Mouse (Mus musculus) midbrain, embryonic 12.5 days (tissue): ENCODE data around the gene Pop5. TPM values are rescaled to one million over a fixed set of nuclear protein-coding genes. Genes with fewer than 3 reads are reported as not detected.

Source experiments
- ATAC-seq: fragments of 200-750 bp; cut with Nextera tagmentation; 2 replicates; pipeline ENCODE4 v1.8.0; 2017; ENCODE audit warnings: low read depth, moderate TSS enrichment, moderate library complexity; ENCODE audit not compliant: low FRiP score
- H3K27ac ChIP-seq: fragments of 300-500 bp; sonication (generic); replicated peaks from 2 replicates; pipeline ENCODE4 v1.5.1; 2016; ENCODE audit warnings: mild to moderate bottlenecking
- H3K27me3 ChIP-seq: fragments of 300-500 bp; sonication (generic); 2 replicates; pipeline ENCODE4 v1.6.1; 2016; ENCODE audit warnings: mild to moderate bottlenecking
- H3K36me3 ChIP-seq: fragments of 300-500 bp; sonication (generic); 2 replicates; pipeline ENCODE4 v1.6.1; 2016
- H3K4me1 ChIP-seq: fragments of 300-500 bp; sonication (generic); 2 replicates; pipeline ENCODE4 v1.6.1; 2016
- H3K4me2 ChIP-seq: fragments of 300-500 bp; sonication (generic); replicated peaks from 2 replicates; pipeline ENCODE4 v1.6.1; 2016; ENCODE audit warnings: mild to moderate bottlenecking, moderate library complexity
- H3K4me3 ChIP-seq: fragments of 300-500 bp; sonication (generic); 2 replicates; pipeline ENCODE4 v1.5.1; 2016; ENCODE audit warnings: mild to moderate bottlenecking
- H3K9ac ChIP-seq: fragments of 300-500 bp; sonication (generic); replicated peaks from 2 replicates; pipeline ENCODE4 v1.6.1; 2016; ENCODE audit warnings: mild to moderate bottlenecking, moderate library complexity
- H3K9me3 ChIP-seq: fragments of 300-500 bp; sonication (generic); 2 replicates; pipeline ENCODE4 v1.6.1; 2016; ENCODE audit warnings: mild to moderate bottlenecking
- WGBS: fragments of 180-500 bp; shearing (Covaris S2); methylation state at CpG from one replicate; pipeline ENCODE4 v1.1.7; 2016; 5-methylcytosine and 5-hydroxymethylcytosine counted together
- polyA plus RNA-seq: library from polyadenylated mRNA; unstranded; fragments of >200 nt; fragmentation: Nextera tagmentation; extraction: Ambion mirVana; gene quantifications from 2 replicates; pipeline ENCODE4 v1.2.1, GENCODE M21; 2016

Gene Pop5
- 76.7 and 79.0 TPM in 2 replicates for polyA plus RNA-seq

- Histone ChIP-seq H3K27me3 (peaks cover 61% of the 10 kb centered on the region), H3K4me2 (peak within 1 kb of the TSS; percentile 78), H3K27ac (no peak within 1 kb of the TSS; the same call in 1 of the 2 replicates), H3K4me3 (peak within 1 kb of the TSS; percentile 48), H3K4me1 (peaks cover 29% of the 10 kb centered on the region), H3K9ac (peak within 1 kb of the TSS; percentile 56), H3K36me3 (peaks cover 13% of the 10 kb centered on the region), H3K9me3 (no peaks in the 10 kb centered on the region)
- ATAC-seq: peak; percentile 66
- WGBS: 2% methylated on average over 21 of the region's 21 CpGs
Measured at GRCm38 (mm10) chr5:115235786-115236263, at the start of gene Pop5. Gene Pop5 (plus strand): TSS chr5:115235836.

DNA sequence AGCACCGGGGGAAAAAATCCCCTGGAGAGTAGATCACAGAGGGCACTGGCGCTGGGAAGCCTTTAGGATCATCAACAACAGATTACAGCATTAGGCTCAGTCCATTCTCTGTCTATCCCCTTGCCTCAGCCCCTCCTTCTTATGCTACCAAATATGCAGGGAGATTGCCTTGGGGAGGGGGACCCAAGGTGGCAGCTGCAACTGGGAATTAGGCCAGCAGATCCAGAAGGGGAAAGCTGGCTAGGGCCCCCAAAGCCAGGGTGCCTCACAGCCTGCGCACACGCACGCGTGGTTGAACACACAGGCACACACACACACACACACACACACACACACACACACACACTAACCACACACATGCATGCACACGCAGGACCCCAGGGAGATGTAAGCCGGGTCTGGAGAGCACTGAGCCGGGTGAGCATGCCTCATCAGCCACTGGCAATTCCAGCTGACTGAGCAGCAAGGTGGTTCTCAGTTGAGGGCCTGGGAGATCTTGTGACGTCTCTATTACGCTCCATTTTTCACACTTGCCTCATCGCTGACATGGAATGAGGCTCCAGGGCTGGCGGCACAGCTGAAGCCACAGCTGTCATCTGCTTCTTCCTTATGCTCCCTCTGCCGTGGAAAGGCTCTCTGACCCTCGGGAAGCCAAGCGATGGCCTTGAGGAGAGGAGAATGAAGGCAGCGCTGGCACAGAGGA, 49.1 kb upstream of the Pop5 start:
- H3K4me1 ChIP-seq: peaks cover 25% of the 10 kb centered on the region
- H3K9me3 ChIP-seq: no peaks in the 10 kb centered on the region
- ATAC-seq: peak; percentile 38; the same call in 1 of the 2 replicates
- H3K27me3 ChIP-seq: peaks cover 65% of the 10 kb centered on the region
- no peaks in the 10 kb centered on the region for H3K36me3 ChIP-seq
- no peak overlapping the region for H3K27ac ChIP-seq
- WGBS: 42% methylated on average over 17 of the region's 17 CpGs
- H3K9ac ChIP-seq: no peak overlapping the region
- H3K4me3 ChIP-seq: 0 out of 2 replicates have a peak overlapping the region, but pooled peaks have one; percentile 1
- H3K4me2 ChIP-seq: peak overlapping the region; percentile 19; the same call in 1 of the 2 replicates

DNA sequence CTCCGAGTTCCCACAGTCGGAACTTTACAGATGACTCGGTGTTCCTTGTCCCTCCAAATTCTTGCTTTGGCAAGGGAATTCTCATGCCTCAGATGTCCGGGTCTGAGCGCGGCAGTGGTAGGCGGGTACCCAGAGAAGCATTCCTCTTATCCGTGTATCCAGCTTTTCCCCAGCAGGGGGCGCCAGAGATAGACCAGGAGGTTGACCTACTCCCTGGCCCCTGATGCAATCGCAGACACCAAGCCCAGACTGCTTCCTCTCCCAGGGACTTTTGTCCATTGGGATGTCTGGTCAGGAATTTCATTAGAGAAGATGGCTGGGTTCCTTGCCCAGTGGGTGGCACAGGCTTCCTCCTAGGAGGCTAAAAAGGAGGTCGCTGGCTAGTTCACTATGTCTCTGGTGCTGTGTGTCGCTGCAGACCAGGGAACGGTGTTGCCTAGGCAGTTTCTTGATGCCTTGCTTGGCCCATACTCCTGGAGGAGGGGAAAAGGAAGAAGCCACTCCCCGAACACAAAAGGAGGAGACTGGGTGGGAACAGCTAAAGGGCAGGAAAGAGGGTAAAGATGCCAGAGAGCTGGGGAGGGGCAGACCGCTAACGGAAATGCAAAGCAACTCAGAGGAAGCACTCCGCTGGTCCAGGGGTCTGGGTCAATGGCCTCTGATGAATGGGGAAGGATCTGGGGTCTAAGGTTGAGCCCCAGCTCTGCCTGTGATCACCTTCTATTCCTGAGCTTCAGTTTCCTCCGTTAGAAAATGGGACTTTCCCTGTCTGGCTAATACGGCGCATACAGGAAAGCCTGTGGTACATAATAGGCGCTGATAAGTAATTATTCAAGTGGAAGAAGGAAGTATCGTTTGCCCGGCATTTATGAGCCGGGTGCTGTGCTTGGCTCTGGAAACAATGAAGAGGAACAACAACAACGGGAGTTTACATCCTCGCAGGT, 48.2 kb upstream of the Pop5 start:
- peak overlapping the region; percentile 19 for H3K4me2 ChIP-seq
- peak; percentile 59 for ATAC-seq
- 21% methylated on average over 26 of the region's 26 CpGs for WGBS
- H3K4me1 ChIP-seq: peaks cover 31% of the 10 kb centered on the region
- peak overlapping the region; percentile 1; the same call in 1 of the 2 replicates for H3K4me3 ChIP-seq
- no peak overlapping the region; the same call in 1 of the 2 replicates for H3K27ac ChIP-seq
- H3K36me3 ChIP-seq: no peaks in the 10 kb centered on the region
- H3K9me3 ChIP-seq: no peaks in the 10 kb centered on the region
- peaks cover 69% of the 10 kb centered on the region for H3K27me3 ChIP-seq
- no peak overlapping the region for H3K9ac ChIP-seq

- WGBS: 52% methylated on average over 5 of the region's 5 CpGs
Measured at GRCm38 (mm10) chr5:115188824-115189223, 46.8 kb upstream of the Pop5 start.

GRCm38 (mm10) chr5:115190081-115190480, 45.6 kb upstream of the Pop5 start:
- WGBS: 86% methylated on average over 12 of the region's 12 CpGs
- H3K9me3 ChIP-seq: no peaks in the 10 kb centered on the region
- H3K4me3 ChIP-seq: no peak overlapping the region
- H3K27me3 ChIP-seq: peaks cover 96% of the 10 kb centered on the region
- H3K9ac ChIP-seq: no peak overlapping the region
- H3K4me1 ChIP-seq: peaks cover 44% of the 10 kb centered on the region
- no peak overlapping the region for H3K27ac ChIP-seq
- H3K4me2 ChIP-seq: no peak overlapping the region
- H3K36me3 ChIP-seq: no peaks in the 10 kb centered on the region
- no peak for ATAC-seq

More at GRCm38 (mm10) chr5:115188824-115189223, 46.8 kb upstream of the Pop5 start:
- Histone ChIP-seq H3K4me1 (peaks cover 43% of the 10 kb centered on the region), H3K27me3 (peaks cover 83% of the 10 kb centered on the region), H3K4me2 (no peak overlapping the region), H3K4me3 (no peak overlapping the region), H3K9ac (no peak overlapping the region), H3K36me3 (no peaks in the 10 kb centered on the region), H3K9me3 (no peaks in the 10 kb centered on the region), H3K27ac (no peak overlapping the region)
- ATAC-seq: no peak

DNA sequence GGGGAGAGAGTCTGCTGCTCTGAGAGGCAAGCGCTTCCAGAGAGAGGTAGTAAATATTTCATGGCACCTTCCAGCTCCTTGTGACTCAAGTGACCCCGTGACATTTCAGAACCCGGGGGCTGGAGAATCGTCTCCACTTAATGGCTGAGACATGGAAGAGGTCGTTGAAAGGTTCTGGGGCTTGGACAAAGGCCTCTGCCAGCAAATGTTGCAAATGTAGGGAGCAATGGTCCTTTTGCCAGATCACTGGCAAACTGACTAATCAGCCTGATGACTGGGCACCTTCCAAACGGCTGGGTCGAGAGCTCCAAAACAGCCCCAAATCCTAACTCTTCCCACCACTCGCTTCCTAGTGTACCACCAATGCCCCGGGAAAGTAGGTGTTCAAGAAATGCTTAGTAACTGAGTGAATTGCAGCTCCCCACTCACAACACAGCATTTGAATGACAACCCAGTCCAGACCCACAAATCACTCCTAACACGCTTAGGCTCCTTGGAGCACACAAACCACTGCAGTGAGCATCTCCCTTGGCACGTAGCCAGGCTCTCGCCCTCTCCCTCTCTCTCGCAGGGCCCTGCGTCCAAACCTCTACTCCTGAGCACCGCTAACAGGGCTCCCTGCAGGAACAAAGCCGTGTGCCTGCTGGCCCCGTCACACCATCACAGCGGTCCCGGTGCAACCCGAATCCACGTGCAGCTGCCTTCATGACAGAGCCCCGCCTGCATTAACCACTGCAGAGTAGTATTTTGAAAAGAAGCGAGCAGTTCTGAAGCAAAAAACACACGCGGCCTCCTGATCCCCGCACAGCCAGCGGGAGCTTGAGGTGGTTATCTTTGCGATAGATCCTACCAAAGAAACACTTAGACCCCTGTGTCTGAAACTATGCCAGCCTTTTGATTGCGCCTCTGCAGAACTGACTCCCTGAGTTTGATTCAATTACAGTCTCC, 43.5 kb upstream of the Pop5 start:
- Histone ChIP-seq H3K4me2 (peak overlapping the region; percentile 100), H3K27me3 (peaks cover 97% of the 10 kb centered on the region), H3K4me3 (peak overlapping the region; percentile 71), H3K9ac (no peak overlapping the region), H3K27ac (no peak overlapping the region), H3K9me3 (no peaks in the 10 kb centered on the region), H3K4me1 (peaks cover 36% of the 10 kb centered on the region), H3K36me3 (no peaks in the 10 kb centered on the region)
- no peak for ATAC-seq
- WGBS: 8% methylated on average over 29 of the region's 29 CpGs

DNA sequence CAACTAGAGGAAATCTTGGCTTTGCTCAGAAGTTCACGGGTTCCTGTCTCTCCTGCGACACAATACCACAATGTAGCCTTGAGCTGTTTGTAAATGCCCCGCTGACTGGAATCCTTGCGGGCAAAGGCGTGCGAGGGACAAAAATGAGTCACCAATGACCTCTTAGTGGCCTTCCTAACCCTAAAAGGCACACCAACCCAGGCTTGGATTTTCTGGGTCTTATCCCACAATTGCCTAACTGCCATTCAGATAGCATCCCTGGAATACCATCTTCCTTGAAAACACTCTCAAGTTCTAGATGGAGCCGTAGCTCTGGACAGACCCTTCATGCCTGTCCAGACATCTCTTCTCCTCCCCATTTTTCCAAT, 42.8 kb upstream of the Pop5 start:
- WGBS: 13% methylated on average over 7 of the region's 7 CpGs
- Histone ChIP-seq H3K4me2 (peak overlapping the region; percentile 100), H3K4me3 (peak overlapping the region; percentile 71), H3K27ac (no peak overlapping the region), H3K9ac (peak overlapping the region; percentile 73; the same call in 1 of the 2 replicates), H3K27me3 (peaks cover 94% of the 10 kb centered on the region), H3K4me1 (peaks cover 31% of the 10 kb centered on the region), H3K9me3 (no peaks in the 10 kb centered on the region), H3K36me3 (no peaks in the 10 kb centered on the region)
- no peak for ATAC-seq

- Histone ChIP-seq H3K9me3 (no peaks in the 10 kb centered on the region), H3K9ac (peak overlapping the region; percentile 73), H3K36me3 (no peaks in the 10 kb centered on the region), H3K27me3 (peaks cover 93% of the 10 kb centered on the region), H3K4me1 (peaks cover 30% of the 10 kb centered on the region), H3K27ac (no peak overlapping the region), H3K4me2 (peak overlapping the region; percentile 100), H3K4me3 (peak overlapping the region; percentile 71)
- under 1% methylated on average over 34 of the region's 34 CpGs for WGBS
- ATAC-seq: no peak
Measured at GRCm38 (mm10) chr5:115193226-115193625, 42.4 kb upstream of the Pop5 start.

GRCm38 (mm10) chr5:115193669-115194625, 41.7 kb upstream of the Pop5 start, which contains the start of gene Cabp1:
Gene Cabp1 (minus strand): TSS chr5:115194381.
- Histone ChIP-seq H3K4me3 (peak within 1 kb of the TSS; percentile 71), H3K9ac (peak within 1 kb of the TSS; percentile 73), H3K4me1 (peaks cover 30% of the 10 kb centered on the region), H3K27ac (0 out of 2 replicates have a peak within 1 kb of the TSS, but pooled peaks have one; percentile 35), H3K27me3 (peaks cover 91% of the 10 kb centered on the region), H3K4me2 (peak within 1 kb of the TSS; percentile 100), H3K36me3 (no peaks in the 10 kb centered on the region), H3K9me3 (no peaks in the 10 kb centered on the region)
- ATAC-seq: peak; percentile 47
- WGBS: 1% methylated on average over 98 of the region's 116 CpGs

DNA sequence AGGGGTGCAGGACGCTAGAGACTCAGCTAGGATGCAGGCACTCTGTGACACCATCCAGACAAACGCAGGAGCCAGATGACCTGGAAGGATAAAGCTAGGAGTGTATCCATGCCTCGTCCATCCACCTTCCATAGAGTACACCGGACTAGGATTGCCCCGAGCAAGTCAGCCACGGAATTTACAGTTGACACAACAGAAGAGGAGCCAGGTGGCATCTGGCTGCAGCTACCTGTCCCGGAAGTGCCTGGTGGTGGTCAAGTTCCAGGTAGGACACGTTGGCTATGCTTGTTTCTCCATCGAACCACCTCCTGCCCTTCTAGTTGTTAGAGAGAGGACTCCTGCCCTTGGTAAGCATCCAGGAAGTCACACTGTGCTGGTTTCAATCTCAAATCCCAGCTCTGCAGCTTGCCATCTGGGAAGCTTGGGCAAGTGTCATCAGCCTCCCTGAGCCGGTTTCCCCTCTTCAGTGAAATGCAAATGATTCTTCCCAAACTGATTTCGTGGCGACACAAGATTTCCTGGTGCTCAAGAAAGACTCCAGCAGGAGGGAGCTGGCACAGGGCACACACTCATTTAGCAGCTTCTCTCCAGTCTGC, 40.9 kb upstream of the Pop5 start:
- H3K36me3 ChIP-seq: no peaks in the 10 kb centered on the region
- peak; percentile 49; the same call in 1 of the 2 replicates for ATAC-seq
- H3K27ac ChIP-seq: no peak overlapping the region
- peak overlapping the region; percentile 100 for H3K4me2 ChIP-seq
- H3K9me3 ChIP-seq: no peaks in the 10 kb centered on the region
- H3K27me3 ChIP-seq: peaks cover 84% of the 10 kb centered on the region
- H3K4me3 ChIP-seq: peak overlapping the region; percentile 71
- H3K9ac ChIP-seq: peak overlapping the region; percentile 73; the same call in 1 of the 2 replicates
- peaks cover 30% of the 10 kb centered on the region for H3K4me1 ChIP-seq
- 5% methylated on average over 12 of the region's 12 CpGs for WGBS
